Mouse (Mus musculus) intestine, postnatal 0 days (tissue): ENCODE measurements around the gene F2r. TPM values are rescaled to one million over a fixed set of nuclear protein-coding genes. Genes with fewer than 3 reads are reported as not detected.

Source experiments
- ATAC-seq: fragments of 200-750 bp; cut with Nextera tagmentation; 2 replicates; pipeline ENCODE4 v1.8.0; 2017; ENCODE audit warnings: mild to moderate bottlenecking, moderate TSS enrichment, moderate library complexity
- H3K27ac ChIP-seq: fragments of 300-500 bp; sonication (generic); 2 replicates; pipeline ENCODE4 v1.5.1; 2014; ENCODE audit warnings: mild to moderate bottlenecking, low read depth, low read length, moderate library complexity
- H3K27me3 ChIP-seq: fragments of 300-500 bp; sonication (generic); replicated peaks from 2 replicates; pipeline ENCODE4 v1.6.1; 2014; ENCODE audit warnings: low read length, mixed read lengths; ENCODE audit not compliant: control insufficient read depth, insufficient read depth
- H3K36me3 ChIP-seq: fragments of 300-500 bp; sonication (generic); 2 replicates; pipeline ENCODE4 v1.6.1; 2014; ENCODE audit warnings: mild to moderate bottlenecking, moderate library complexity; ENCODE audit not compliant: control insufficient read depth, insufficient read depth
- H3K4me1 ChIP-seq: fragments of 300-500 bp; sonication (generic); replicated peaks from 2 replicates; pipeline ENCODE4 v1.6.1; 2014; ENCODE audit warnings: antibody characterized with exemption, low read length, mixed read lengths; ENCODE audit not compliant: control insufficient read depth, insufficient read depth
- H3K4me2 ChIP-seq: fragments of 300-500 bp; sonication (generic); replicated peaks from 2 replicates; pipeline ENCODE4 v1.6.1; 2014; ENCODE audit warnings: low read depth, mild to moderate bottlenecking, moderate library complexity
- H3K4me3 ChIP-seq: fragments of 300-500 bp; sonication (generic); 2 replicates; pipeline ENCODE4 v1.5.1; 2014; ENCODE audit warnings: low read depth, low read length
- H3K9ac ChIP-seq: fragments of 300-500 bp; sonication (generic); 2 replicates; pipeline ENCODE4 v1.6.1; 2014; ENCODE audit warnings: mild to moderate bottlenecking, low read depth, low read length
- H3K9me3 ChIP-seq: fragments of 300-500 bp; sonication (generic); 2 replicates; pipeline ENCODE4 v1.6.1; 2016; ENCODE audit warnings: mixed run types; ENCODE audit not compliant: control insufficient read depth
- CTCF ChIP-seq: sonication (generic); IDR thresholded peaks from 2 replicates; pipeline ENCODE4 v1.5.1; 2016; ENCODE audit warnings: low read depth, mild to moderate bottlenecking, control low read depth, antibody characterized with exemption, moderate library complexity
- WGBS: fragments of 180-500 bp; shearing (Covaris S2); extraction: QIAGEN DNeasy Blood & Tissue Kit; methylation state at CpG from one replicate; pipeline ENCODE4 v1.1.7; 2014; 5-methylcytosine and 5-hydroxymethylcytosine counted together
- polyA plus RNA-seq: library from polyadenylated mRNA; unstranded; fragments of >200 nt; fragmentation: Nextera tagmentation; extraction: Ambion mirVana; gene quantifications from 2 replicates; pipeline ENCODE4 v1.2.1, GENCODE M21; 2015

The F2r gene
- polyA plus RNA-seq, 1 experiment from 2014 or later = 19.4 TPM

DNA sequence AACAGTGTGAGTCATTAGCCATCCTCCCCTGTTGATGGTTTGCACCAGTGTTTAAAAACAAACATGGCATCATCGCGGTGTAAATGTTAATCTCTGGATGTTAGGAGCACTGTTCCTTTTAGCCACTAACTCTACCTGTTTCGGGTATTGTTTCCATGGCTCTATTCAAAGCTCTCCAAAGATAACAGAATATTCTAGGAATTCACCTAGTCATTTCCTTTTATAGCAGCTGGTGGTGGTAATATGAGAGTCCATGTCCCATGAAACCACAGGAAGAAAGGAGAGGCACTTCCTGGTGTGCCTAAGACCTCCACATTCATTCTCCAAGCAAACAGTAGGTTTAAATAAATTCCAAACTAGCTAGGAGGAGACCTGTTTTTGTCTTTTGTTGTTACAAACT lies 4.8 kb upstream of the F2r start:
- H3K4me3 ChIP-seq = no peak overlapping the region
- no peaks in the 10 kb centered on the region for H3K9me3 ChIP-seq
- H3K27ac ChIP-seq = no peak overlapping the region
- 69% methylated on average over 3 of the region's 3 CpGs for WGBS
- no peaks in the 10 kb centered on the region for H3K27me3 ChIP-seq
- H3K9ac ChIP-seq = no peak overlapping the region
- H3K4me1 ChIP-seq = 0 out of 2 replicates have a peak, but pooled peaks cover under 1% of the 10 kb centered on the region
- no peak for TF ChIP-seq CTCF
- ATAC-seq = no peak
- H3K36me3 ChIP-seq = peaks cover 4% of the 10 kb centered on the region; the same call in 1 of the 2 replicates
- H3K4me2 ChIP-seq = no peak overlapping the region

DNA sequence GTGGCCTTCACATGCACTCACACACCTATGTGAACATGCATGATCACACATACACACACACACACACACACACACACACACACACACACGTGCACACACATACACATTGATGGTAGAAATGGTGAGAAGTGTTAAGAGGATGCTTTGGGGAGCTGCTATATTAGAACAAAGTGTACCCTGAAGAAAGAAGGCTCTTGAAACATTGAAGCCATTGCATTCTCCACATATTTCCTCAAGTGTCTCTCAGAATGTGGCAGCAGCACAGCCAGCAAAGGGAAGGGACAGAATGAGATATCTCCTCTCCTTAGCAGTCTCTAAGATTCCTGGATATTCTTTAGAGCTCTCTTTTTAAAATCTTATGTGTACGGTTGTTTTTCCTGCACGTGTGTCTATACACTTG lies 3.3 kb upstream of the F2r start:
- no peaks in the 10 kb centered on the region for H3K36me3 ChIP-seq
- no peak for ATAC-seq
- no peak overlapping the region for H3K27ac ChIP-seq
- no peaks in the 10 kb centered on the region for H3K27me3 ChIP-seq
- H3K9me3 ChIP-seq = no peaks in the 10 kb centered on the region
- no peak for TF ChIP-seq CTCF
- 0 out of 2 replicates have a peak, but pooled peaks cover 3% of the 10 kb centered on the region for H3K4me1 ChIP-seq
- no peak overlapping the region for H3K4me3 ChIP-seq
- 65% methylated on average over 3 of the region's 3 CpGs for WGBS
- no peak overlapping the region for H3K4me2 ChIP-seq
- H3K9ac ChIP-seq = no peak overlapping the region

GRCm38 (mm10) chr13:95618859-95619258 lies 572 bp upstream of the F2r start:
- Histone ChIP-seq H3K9ac (no peak overlapping the region), H3K9me3 (no peaks in the 10 kb centered on the region), H3K27me3 (no peaks in the 10 kb centered on the region), H3K4me3 (peak overlapping the region; percentile 60), H3K4me1 (0 out of 2 replicates have a peak, but pooled peaks cover 3% of the 10 kb centered on the region), H3K27ac (no peak overlapping the region), H3K36me3 (no peaks in the 10 kb centered on the region), H3K4me2 (peak overlapping the region; percentile 90)
- WGBS = 23% methylated on average over 13 of the region's 13 CpGs
- no peak for TF ChIP-seq CTCF
- 0 out of 2 replicates have a peak, but pooled peaks have one; percentile 7 for ATAC-seq

- TF ChIP-seq CTCF = no peak
- no peaks in the 10 kb centered on the region for H3K9me3 ChIP-seq
- WGBS = 2% methylated on average over 21 of the region's 21 CpGs
These were observed 566 bp downstream of the F2r start for GRCm38 (mm10) chr13:95617671-95618171.

GRCm38 (mm10) chr13:95617082-95617670 lies 1.1 kb downstream of the F2r start:
- no peak for TF ChIP-seq CTCF
- Histone ChIP-seq H3K4me1 (0 out of 2 replicates have a peak, but pooled peaks cover 3% of the 10 kb centered on the region), H3K4me2 (peak overlapping the region; percentile 90), H3K27me3 (no peaks in the 10 kb centered on the region), H3K9ac (peak overlapping the region; percentile 76), H3K9me3 (no peaks in the 10 kb centered on the region), H3K27ac (no peak overlapping the region), H3K36me3 (no peaks in the 10 kb centered on the region), H3K4me3 (peak overlapping the region; percentile 60)
- no peak for ATAC-seq
- WGBS = 19% methylated on average over 17 of the region's 17 CpGs

More at GRCm38 (mm10) chr13:95617671-95618171, 566 bp downstream of the F2r start:
- Histone ChIP-seq H3K4me3 (peak overlapping the region; percentile 60), H3K4me1 (0 out of 2 replicates have a peak, but pooled peaks cover 3% of the 10 kb centered on the region), H3K27ac (no peak overlapping the region), H3K36me3 (no peaks in the 10 kb centered on the region), H3K9ac (peak overlapping the region; percentile 76), H3K27me3 (no peaks in the 10 kb centered on the region), H3K4me2 (peak overlapping the region; percentile 90)
- ATAC-seq = peak; percentile 32; the same call in 1 of the 2 replicates

GRCm38 (mm10) chr13:95616512-95616911 lies 1.8 kb downstream of the F2r start:
- Histone ChIP-seq H3K9me3 (no peaks in the 10 kb centered on the region), H3K4me2 (peak overlapping the region; percentile 90), H3K27me3 (no peaks in the 10 kb centered on the region), H3K36me3 (no peaks in the 10 kb centered on the region), H3K27ac (no peak overlapping the region), H3K9ac (peak overlapping the region; percentile 76; the same call in 1 of the 2 replicates), H3K4me1 (0 out of 2 replicates have a peak, but pooled peaks cover 3% of the 10 kb centered on the region), H3K4me3 (peak overlapping the region; percentile 60)
- no peak for TF ChIP-seq CTCF
- ATAC-seq = no peak
- 40% methylated on average over 11 of the region's 11 CpGs for WGBS
